Mouse (Mus musculus): ENCODE measurements at regions not wholly inside any gene's neighbourhood (a gene's known extent, or its start where the extent isn't known, plus 50 kb on each side); places are given as distances from the start of the nearest gene placed in this dataset.

GRCm38 (mm10) chr10:24395999-24396784 lies 172.9 kb downstream of the Moxd1 start:
- H3K4me1 ChIP-seq (replicated peaks) = no peaks in the 10 kb centered on the region
- no peak overlapping the region for H3K9ac ChIP-seq
- no peak for ATAC-seq (ENCODE audit: low read depth)
- no peak overlapping the region for H3K4me3 ChIP-seq
- H3K9me3 ChIP-seq = no peaks in the 10 kb centered on the region
- no peaks in the 10 kb centered on the region for H3K36me3 ChIP-seq
- H3K4me2 ChIP-seq = no peak overlapping the region
- H3K27ac ChIP-seq (replicated peaks) = no peak overlapping the region
- H3K27me3 ChIP-seq = no peaks in the 10 kb centered on the region
- WGBS = 70% methylated on average over 13 of the region's 13 CpGs

- ATAC-seq (ENCODE audit: low read depth) = no peak
- 60% methylated on average over 2 of the region's 2 CpGs for WGBS
- no peak overlapping the region for H3K4me2 ChIP-seq
Observed at GRCm38 (mm10) chr10:24397125-24397524, 173.8 kb downstream of the Moxd1 start.

GRCm38 (mm10) chr10:24404851-24405250 lies 181.5 kb downstream of the Moxd1 start:
- whole genome bisulfite sequencing = 82% methylated on average over 4 of the region's 4 CpGs
- Histone ChIP-seq H3K9me3 (no peaks in the 10 kb centered on the region), H3K4me1 (replicated peaks) (peaks cover 11% of the 10 kb centered on the region), H3K9ac (no peak overlapping the region), H3K36me3 (no peaks in the 10 kb centered on the region), H3K4me2 (no peak overlapping the region), H3K27ac (replicated peaks) (no peak overlapping the region), H3K27me3 (no peaks in the 10 kb centered on the region), H3K4me3 (no peak overlapping the region)
- ATAC-seq (ENCODE audit: low read depth) = no peak

More at GRCm38 (mm10) chr10:24397125-24397524, 173.8 kb downstream of the Moxd1 start:
- no peak overlapping the region for H3K9ac ChIP-seq
- H3K36me3 ChIP-seq = no peaks in the 10 kb centered on the region
- H3K9me3 ChIP-seq = no peaks in the 10 kb centered on the region
- no peak overlapping the region for H3K4me3 ChIP-seq
- H3K27me3 ChIP-seq = no peaks in the 10 kb centered on the region
- H3K4me1 ChIP-seq (replicated peaks) = no peaks in the 10 kb centered on the region
- no peak overlapping the region for H3K27ac ChIP-seq (replicated peaks)

GRCm38 (mm10) chr10:24406953-24407352 lies 183.6 kb downstream of the Moxd1 start:
- Histone ChIP-seq H3K27ac (replicated peaks) (no peak overlapping the region), H3K27me3 (no peaks in the 10 kb centered on the region), H3K4me1 (replicated peaks) (peaks cover 11% of the 10 kb centered on the region), H3K4me3 (no peak overlapping the region), H3K4me2 (no peak overlapping the region), H3K9ac (no peak overlapping the region), H3K9me3 (no peaks in the 10 kb centered on the region), H3K36me3 (no peaks in the 10 kb centered on the region)
- no peak for ATAC-seq (ENCODE audit: low read depth)
- 27% methylated on average over 3 of the region's 3 CpGs for WGBS

GRCm38 (mm10) chr10:24407411-24408227 lies 184.3 kb downstream of the Moxd1 start:
- peaks cover 11% of the 10 kb centered on the region for H3K4me1 ChIP-seq (replicated peaks)
- 0 out of 2 replicates have a peak, but pooled peaks have one; percentile 43 for ATAC-seq (ENCODE audit: low read depth)
- H3K27ac ChIP-seq (replicated peaks) = no peak overlapping the region; the same call in 1 of the 2 replicates
- WGBS = 18% methylated on average over 6 of the region's 6 CpGs
- H3K27me3 ChIP-seq = no peaks in the 10 kb centered on the region
- no peaks in the 10 kb centered on the region for H3K36me3 ChIP-seq
- H3K9me3 ChIP-seq = no peaks in the 10 kb centered on the region
- no peak overlapping the region for H3K4me2 ChIP-seq
- no peak overlapping the region for H3K4me3 ChIP-seq
- H3K9ac ChIP-seq = no peak overlapping the region

GRCm38 (mm10) chr10:24409976-24410375 lies 185.3 kb upstream of the Ccn2 start:
- ATAC-seq (ENCODE audit: low read depth) = no peak
- Histone ChIP-seq H3K9me3 (no peaks in the 10 kb centered on the region), H3K27me3 (no peaks in the 10 kb centered on the region), H3K4me2 (no peak overlapping the region), H3K36me3 (no peaks in the 10 kb centered on the region), H3K9ac (no peak overlapping the region), H3K27ac (replicated peaks) (no peak overlapping the region), H3K4me3 (no peak overlapping the region), H3K4me1 (replicated peaks) (peaks cover 11% of the 10 kb centered on the region)
- WGBS = 41% methylated on average over 1 of the region's 1 CpGs

GRCm38 (mm10) chr10:24410885-24411284 lies 184.4 kb upstream of the Ccn2 start:
- no peak overlapping the region for H3K9ac ChIP-seq
- H3K4me2 ChIP-seq = no peak overlapping the region
- H3K27ac ChIP-seq (replicated peaks) = no peak overlapping the region
- 92% methylated on average over 4 of the region's 4 CpGs for WGBS
- no peaks in the 10 kb centered on the region for H3K9me3 ChIP-seq
- H3K36me3 ChIP-seq = no peaks in the 10 kb centered on the region
- peaks cover 11% of the 10 kb centered on the region for H3K4me1 ChIP-seq (replicated peaks)
- H3K4me3 ChIP-seq = no peak overlapping the region
- no peak for ATAC-seq (ENCODE audit: low read depth)
- H3K27me3 ChIP-seq = no peaks in the 10 kb centered on the region

- ATAC-seq (ENCODE audit: low read depth) = no peak
- no peaks in the 10 kb centered on the region for H3K9me3 ChIP-seq
- H3K9ac ChIP-seq = no peak overlapping the region
- H3K4me2 ChIP-seq = no peak overlapping the region
- no peaks in the 10 kb centered on the region for H3K36me3 ChIP-seq
- 82% methylated on average over 4 of the region's 4 CpGs for WGBS
- no peaks in the 10 kb centered on the region for H3K27me3 ChIP-seq
- no peak overlapping the region for H3K27ac ChIP-seq (replicated peaks)
- H3K4me3 ChIP-seq = no peak overlapping the region
- H3K4me1 ChIP-seq (replicated peaks) = no peaks in the 10 kb centered on the region
Observed at GRCm38 (mm10) chr10:24422498-24423160, 172.6 kb upstream of the Ccn2 start.

GRCm38 (mm10) chr10:24433737-24434367 lies 161.4 kb upstream of the Ccn2 start:
- Histone ChIP-seq H3K9me3 (no peaks in the 10 kb centered on the region), H3K27ac (replicated peaks) (no peak overlapping the region), H3K4me3 (no peak overlapping the region), H3K27me3 (no peaks in the 10 kb centered on the region), H3K36me3 (no peaks in the 10 kb centered on the region), H3K9ac (no peak overlapping the region), H3K4me1 (replicated peaks) (no peaks in the 10 kb centered on the region), H3K4me2 (no peak overlapping the region)
- ATAC-seq (ENCODE audit: low read depth) = no peak

- WGBS = 73% methylated on average over 2 of the region's 2 CpGs
- no peak for ATAC-seq (ENCODE audit: low read depth)
- Histone ChIP-seq H3K9ac (no peak overlapping the region), H3K9me3 (no peaks in the 10 kb centered on the region), H3K27me3 (no peaks in the 10 kb centered on the region), H3K4me2 (no peak overlapping the region), H3K27ac (replicated peaks) (no peak overlapping the region), H3K4me3 (no peak overlapping the region), H3K36me3 (no peaks in the 10 kb centered on the region), H3K4me1 (replicated peaks) (no peaks in the 10 kb centered on the region)
Observed at GRCm38 (mm10) chr10:24437177-24437576, 158.1 kb upstream of the Ccn2 start.

GRCm38 (mm10) chr10:24444572-24444971 lies 150.7 kb upstream of the Ccn2 start:
- Histone ChIP-seq H3K27ac (replicated peaks) (no peak overlapping the region), H3K9me3 (no peaks in the 10 kb centered on the region; the same call in 1 of the 2 replicates), H3K4me1 (replicated peaks) (no peaks in the 10 kb centered on the region), H3K27me3 (no peaks in the 10 kb centered on the region), H3K9ac (no peak overlapping the region), H3K36me3 (no peaks in the 10 kb centered on the region), H3K4me3 (no peak overlapping the region), H3K4me2 (no peak overlapping the region)
- no peak for ATAC-seq (ENCODE audit: low read depth)
- WGBS = 63% methylated on average over 1 of the region's 1 CpGs

- Histone ChIP-seq H3K9me3 (no peaks in the 10 kb centered on the region; the same call in 1 of the 2 replicates), H3K27ac (replicated peaks) (no peak overlapping the region), H3K36me3 (no peaks in the 10 kb centered on the region), H3K27me3 (no peaks in the 10 kb centered on the region), H3K4me3 (no peak overlapping the region), H3K4me1 (replicated peaks) (no peaks in the 10 kb centered on the region), H3K4me2 (no peak overlapping the region), H3K9ac (no peak overlapping the region)
- ATAC-seq (ENCODE audit: low read depth) = no peak
- WGBS = 89% methylated on average over 6 of the region's 6 CpGs
Observed at GRCm38 (mm10) chr10:24445036-24445435, 150.2 kb upstream of the Ccn2 start.

Measured in neural tube, embryonic 13.5 days (tissue).